Mouse (Mus musculus): ENCODE data around the gene Kdf1.

Gene Kdf1

GRCm38 (mm10) chr4:133553448-133554330, 34.9 kb downstream of the Kdf1 start:
- no peak for DNase-seq (ENCODE audit: low spot score in 2 of 2)

GRCm38 (mm10) chr4:133557041-133557717, 38.4 kb downstream of the Kdf1 start:
- DNase-seq (ENCODE audit: low spot score in 2 of 2): no peak

- DNase-seq (ENCODE audit: low spot score in 2 of 2): no peak
These were observed 41.1 kb downstream of the Kdf1 start for GRCm38 (mm10) chr4:133559846-133560245.

GRCm38 (mm10) chr4:133561622-133562021, 42.9 kb downstream of the Kdf1 start:
- no peak for DNase-seq (ENCODE audit: low spot score in 2 of 2)

- DNase-seq (ENCODE audit: low spot score in 2 of 2): no peak
These were observed 44.4 kb downstream of the Kdf1 start for GRCm38 (mm10) chr4:133563123-133563571.

- DNase-seq (ENCODE audit: low spot score in 2 of 2): no peak
These were observed 48.5 kb downstream of the Kdf1 start for GRCm38 (mm10) chr4:133567251-133567650.

- no peak for DNase-seq (ENCODE audit: low spot score in 2 of 2)
These were observed 50.7 kb downstream of the Kdf1 start for GRCm38 (mm10) chr4:133569291-133570065.

GRCm38 (mm10) chr4:133570066-133570466, 51.3 kb downstream of the Kdf1 start:
- no peak for DNase-seq (ENCODE audit: low spot score in 2 of 2)

GRCm38 (mm10) chr4:133574070-133574842, 55.5 kb downstream of the Kdf1 start, which contains the start of gene Gpatch3:
TSS of gene Gpatch3 (plus strand) at chr4:133574745.
- DNase-seq (ENCODE audit: low spot score in 2 of 2): peak; percentile 86 to 90

- DNase-seq (ENCODE audit: low spot score in 2 of 2): no peak
These were observed 56.1 kb downstream of the Kdf1 start for GRCm38 (mm10) chr4:133574843-133575202.

GRCm38 (mm10) chr4:133577983-133578382, 59.2 kb downstream of the Kdf1 start:
- no peak for DNase-seq (ENCODE audit: low spot score in 2 of 2)
